Mouse (Mus musculus) liver, postnatal 0 days (tissue): ENCODE data around the gene Cnnm3.

Experiments used
- CTCF ChIP-seq: sonication (generic); IDR thresholded peaks from 2 replicates; pipeline ENCODE4 v1.5.1; 2016; ENCODE audit warnings: antibody characterized with exemption, low read depth
- EP300 ChIP-seq: IDR thresholded peaks from 2 replicates; pipeline ENCODE4 v1.6.1; 2016; ENCODE audit warnings: antibody characterized with exemption, low read depth, mild to moderate bottlenecking

GRCm38 (mm10) chr1:36559888-36560287 is 48.2 kb downstream of the Cnnm3 start:
- TF ChIP-seq EP300: no peak
- TF ChIP-seq CTCF: no peak
